Mouse (Mus musculus) cerebellum, postnatal 14 days (tissue): ENCODE measurements around the gene Pomgnt1.

Source experiments
- DNase-seq, 2 experiments: peaks; one replicate each; pipeline ENCODE4 v3.0.0; 2021; ENCODE audit warnings: mixed read lengths in 2 of 2

Gene Pomgnt1

DNA sequence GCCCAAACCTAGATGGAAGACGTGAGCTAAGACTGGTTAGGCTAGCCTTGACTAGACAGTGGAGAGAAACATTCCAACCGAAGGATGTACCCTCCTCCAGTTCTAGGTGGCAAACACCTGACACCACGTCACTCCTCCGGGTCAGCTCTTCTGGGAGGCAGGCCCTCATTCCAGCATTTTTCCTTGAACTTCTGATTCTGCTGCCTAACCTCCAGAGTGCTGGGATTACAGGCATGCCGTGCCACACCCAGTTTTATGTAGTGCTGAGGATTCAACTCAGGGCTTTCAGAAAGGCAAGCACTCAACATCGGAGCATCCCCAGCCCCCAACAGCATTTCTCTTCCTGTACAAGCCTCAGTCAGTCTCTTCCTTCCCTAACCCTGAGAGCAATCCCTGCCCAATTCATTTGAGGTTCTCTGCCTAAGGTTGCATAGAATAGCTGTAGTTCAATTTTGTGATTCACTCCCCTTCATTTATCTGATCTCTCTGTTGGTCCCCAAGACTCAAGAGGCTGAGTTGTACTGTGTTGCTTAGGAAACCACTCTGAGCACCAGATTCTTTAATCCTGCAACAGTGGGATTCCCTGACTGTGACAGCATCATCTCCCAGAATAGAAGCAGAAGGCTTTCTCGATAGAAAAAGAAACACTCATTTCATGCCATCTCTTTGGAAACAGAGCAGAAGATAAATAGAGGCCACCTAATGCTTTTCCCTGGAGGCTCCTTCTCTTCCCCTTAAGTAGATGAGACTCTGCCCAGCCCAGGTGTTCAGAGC lies 17.3 kb downstream of the Pomgnt1 start:
- DNase-seq, result no peak

DNA sequence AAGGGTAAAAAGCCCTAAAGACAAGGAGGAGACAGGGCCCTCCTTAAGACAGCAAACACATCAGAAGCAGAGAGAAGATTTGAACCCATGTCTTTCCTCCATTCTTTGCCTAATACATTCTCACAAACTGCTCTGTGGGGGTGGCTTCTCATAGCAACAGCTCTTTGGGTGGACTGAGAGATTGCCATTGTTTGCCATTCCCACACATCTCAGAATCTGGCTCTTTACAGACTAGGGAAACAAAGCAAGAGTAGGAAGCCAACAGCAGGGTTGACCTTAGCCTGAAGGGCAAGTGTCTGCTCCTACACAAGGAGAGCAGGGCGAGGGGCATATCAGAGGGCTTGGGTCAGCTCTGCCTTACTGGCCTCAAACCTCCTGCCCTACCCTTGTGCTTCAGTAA lies 18.1 kb downstream of the Pomgnt1 start:
- DNase-seq, result no peak

DNA sequence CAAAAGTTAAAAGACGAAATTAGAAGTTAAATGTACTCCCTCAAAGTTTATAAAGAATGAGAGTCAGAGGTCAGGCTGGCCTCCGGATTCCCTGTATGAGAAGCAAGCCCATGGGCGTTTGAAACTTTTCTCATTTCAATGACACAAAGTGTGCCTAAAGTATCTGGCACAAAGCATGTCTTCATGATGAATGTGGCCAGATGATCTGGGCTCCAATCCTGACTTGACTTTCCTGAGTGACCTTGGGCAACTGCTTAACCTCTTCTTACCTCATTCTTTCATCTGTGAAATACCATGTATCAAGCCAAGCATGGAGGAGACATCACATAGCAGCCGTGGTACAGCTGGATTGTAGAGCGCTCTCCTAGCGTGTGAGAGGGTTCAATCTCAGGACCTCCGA lies 18.6 kb downstream of the Pomgnt1 start:
- DNase-seq, result no peak

DNA sequence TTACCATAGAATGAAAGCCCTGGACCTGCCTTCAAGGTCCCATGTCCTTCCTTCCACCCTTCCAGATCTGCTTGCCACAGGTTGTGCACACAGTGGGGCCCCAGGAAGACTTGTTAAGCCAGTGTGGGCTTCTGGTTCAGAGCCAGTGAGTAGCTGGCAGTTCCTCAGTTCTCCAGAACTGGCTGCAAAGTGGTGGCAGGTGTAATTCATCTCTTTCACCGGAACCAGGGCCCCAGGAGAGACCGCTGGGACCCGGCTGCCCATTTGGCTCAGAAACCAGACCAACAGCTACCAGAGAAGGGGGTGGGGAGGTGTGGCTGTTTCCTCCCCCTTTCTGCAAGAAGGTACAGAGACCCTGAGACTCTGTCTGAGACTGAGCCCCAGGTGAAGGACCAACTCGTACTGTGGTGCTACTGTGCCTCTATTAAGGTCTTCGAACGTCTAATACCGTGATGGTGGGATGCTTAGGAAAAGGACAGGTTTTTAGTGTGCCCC lies 19.7 kb downstream of the Pomgnt1 start:
- peak; percentile 96 to 97 for DNase-seq

DNA sequence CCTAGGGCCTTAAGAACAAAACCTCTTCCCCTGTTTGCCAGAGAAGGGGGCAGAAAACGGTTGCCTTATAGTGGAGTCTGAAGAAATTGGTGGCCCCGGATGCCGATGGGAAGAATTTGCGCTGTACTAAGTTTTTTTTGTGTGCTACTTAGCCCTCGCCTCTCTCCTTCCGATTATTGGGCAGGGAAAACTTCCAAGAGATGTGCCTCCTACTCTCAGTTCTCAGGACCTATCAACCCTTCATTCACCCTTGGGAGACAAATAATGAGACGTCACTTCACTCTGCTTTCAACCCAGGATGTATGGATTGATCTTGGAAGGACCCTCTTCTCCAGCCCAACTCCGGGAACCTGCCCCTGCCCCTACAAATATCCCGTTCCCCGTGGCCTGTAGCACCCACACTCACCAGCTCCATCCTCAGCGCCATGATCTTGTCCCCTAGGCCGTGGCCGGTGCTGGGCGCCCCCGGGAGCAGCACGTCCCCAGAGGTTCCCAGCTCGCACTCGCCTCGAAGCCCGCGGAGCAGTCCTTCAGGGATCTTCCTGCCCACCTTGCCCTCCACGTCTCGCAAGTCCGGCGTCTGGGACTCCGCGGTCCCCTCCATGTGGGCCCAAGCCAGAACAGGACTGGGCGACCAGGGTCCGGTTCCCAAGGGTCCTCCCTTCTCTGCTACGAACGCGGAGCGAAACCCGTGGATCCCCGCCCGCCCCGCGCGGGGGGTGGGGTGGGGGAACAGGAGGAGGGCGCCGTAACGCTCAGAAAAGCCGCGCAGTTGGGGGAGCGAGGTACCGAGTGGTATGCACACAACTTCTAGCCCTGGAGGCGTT lies 20.5 kb downstream of the Pomgnt1 start:
- peak; percentile 85 to 90 for DNase-seq

DNA sequence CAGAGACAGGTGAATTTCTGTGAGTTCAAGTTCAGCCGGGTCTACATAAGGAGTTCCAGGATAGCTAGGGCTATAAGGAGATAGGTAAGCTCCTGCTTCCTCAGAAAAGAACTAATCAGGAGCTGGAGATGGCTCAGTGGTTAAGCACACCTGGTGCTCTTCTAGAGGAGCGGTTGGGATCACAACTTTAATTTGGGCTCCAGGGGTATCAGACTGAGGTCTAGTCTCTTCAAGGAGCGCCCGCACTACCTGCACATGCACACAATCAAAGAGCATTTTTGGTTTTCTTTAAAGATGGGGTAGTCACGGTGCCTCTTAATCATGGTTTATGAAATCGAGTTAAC lies 26.1 kb downstream of the Pomgnt1 start:
- DNase-seq, result no peak

DNA sequence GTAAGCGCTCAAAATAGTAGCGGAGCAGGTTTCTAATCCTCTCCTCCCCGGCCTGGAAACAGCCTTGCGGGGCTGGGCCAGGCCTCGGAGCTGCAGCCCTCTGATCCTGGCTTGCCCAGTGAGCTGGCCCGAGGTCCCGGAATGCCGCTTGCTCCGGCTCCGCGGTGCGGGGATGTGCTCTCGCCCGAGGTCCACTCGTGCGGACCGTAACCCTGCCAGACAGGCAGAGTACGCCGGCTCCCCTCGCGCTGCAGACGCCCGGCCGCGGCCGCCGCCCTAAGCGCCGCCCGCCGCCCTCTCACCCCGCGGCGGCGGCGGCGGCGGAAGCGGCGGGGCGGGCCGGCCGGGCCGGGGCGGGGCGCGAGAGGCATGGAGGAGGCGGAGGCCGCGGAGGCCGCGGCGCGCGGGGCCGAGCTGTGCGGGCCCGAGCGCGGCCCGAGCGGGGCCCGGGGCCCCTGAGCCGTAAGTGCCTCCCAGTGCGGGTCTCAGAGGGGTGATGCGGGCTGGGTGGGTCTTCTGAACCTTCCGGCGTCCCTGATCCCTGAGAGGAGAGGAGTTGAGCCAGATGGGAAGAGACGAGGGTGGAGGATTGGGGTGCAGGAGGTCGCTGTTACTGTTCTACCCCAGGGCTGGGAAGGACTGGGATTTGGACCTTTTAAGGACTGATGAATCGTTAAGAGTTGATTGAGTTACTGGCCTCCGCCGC lies 26.7 kb downstream of the Pomgnt1 start:
- DNase-seq, result peak; percentile 75 to 82

DNA sequence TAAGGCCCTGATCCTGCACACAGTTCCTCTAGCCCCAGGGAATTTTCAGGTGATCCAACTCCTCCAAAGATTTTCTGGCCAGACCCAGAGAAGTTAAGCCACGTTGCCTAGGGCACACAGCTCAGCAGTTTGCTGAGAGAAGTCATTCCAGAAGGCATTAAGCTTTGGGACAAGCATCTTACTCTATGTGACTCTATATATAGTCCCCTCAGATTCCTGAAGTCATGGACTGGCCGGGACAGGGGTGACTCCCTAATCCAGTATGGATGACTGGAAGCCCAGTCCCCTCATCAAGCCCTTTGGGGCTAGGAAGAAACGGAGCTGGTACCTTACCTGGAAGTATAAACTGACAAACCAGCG lies 27.2 kb downstream of the Pomgnt1 start:
- no peak for DNase-seq

DNA sequence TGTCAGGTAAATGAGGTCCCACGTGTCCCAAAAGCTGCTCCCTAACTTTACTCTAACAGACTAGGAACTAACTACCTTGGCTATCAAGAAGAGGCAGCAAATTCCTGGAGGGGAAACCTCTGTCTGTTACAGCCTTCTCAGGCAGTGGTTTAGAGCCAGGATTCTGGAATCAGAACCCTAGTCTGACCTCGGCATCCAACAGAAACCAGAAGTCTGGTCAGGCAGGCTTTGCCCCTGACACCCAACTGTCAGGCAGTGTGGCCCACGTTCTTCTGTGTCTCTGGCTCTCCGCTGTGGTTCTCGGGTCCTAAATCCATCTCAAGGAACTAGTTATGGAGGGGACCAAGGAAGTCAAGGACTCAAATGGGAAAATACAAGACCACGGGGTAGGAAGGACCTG lies 27.6 kb downstream of the Pomgnt1 start, which contains the start of gene Lurap1:
TSS of gene Lurap1 (minus strand) at position 101 of the 400 bp plus-strand sequence.
- no peak for DNase-seq

DNA sequence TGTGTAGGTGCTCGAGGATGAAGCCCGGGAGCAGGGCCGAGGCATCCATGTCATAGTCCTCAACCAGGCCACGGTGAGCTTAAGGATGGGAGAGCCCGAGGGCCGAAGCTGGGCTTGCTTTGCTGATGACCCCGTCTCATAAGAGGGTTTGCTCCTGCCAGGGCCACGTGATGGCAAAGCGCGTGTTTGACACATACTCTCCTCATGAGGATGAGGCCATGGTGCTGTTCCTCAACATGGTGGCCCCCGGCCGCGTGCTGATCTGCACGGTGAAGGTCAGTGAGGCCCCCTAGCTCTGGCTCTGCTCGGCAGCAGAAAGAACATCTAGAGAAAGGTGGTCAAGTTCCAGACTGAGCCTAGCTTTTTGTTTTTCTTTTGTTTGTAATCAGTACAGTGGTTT lies 29.1 kb downstream of the Pomgnt1 start:
- DNase-seq, result no peak

DNA sequence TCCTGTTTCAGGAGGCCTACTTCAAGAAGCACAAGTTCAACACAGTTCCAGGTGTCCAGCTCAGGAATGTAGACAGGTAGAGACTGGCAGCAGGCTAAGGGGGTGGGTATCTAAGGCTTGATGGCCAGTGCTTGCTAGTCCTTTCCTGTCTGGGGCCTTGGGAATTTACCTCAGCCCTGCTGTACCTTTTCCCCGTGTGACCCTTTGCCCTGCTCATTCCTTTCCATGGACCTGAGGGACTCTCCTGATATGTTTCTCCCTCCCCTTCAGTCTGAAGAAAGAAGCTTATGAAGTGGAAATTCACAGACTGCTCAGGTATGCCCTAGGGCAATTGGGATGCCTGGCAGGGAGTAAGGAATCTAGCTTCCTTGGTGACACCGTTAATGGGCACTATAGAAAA lies 34.2 kb downstream of the Pomgnt1 start:
- DNase-seq, result no peak

DNA sequence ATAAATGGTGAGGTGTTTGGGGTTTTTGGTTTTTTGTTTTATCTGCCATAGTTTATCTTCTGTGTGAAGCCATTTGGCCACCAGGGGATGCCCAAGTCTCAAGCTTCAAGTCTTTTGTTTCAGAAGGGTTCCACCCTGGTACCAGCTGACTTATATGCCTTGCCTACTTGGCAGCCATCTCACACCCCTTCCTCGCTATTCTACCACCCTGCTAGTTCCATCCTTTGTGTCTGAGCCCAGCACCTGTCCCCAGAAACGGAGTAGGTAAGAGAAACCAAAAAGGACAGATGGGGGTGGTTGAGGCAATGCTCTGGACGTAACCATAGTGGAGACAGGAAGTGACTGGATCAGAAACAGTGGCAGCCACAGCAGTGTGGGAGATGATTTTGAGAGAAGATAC lies 36.3 kb downstream of the Pomgnt1 start:
- peak; percentile 68 to 79 for DNase-seq

DNA sequence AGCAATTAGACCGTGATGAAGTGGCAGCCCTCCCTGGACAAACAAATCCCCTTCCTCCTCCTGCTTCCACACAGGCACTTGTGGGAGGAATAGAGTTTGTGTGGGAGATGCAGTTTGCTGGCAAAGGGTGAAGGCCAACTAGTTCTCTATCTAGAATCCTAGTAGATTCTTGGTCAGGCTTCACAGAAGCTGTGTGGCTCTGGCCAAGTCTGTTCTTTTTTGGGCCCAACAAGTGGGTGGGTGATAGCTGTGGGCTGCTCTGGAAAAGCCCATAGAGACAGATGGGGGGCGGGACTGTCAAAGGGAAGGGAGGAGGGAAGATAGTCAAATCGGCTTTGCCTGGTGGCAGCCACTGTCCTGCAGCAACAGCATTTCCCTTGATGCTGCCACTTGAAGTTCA lies 37.1 kb downstream of the Pomgnt1 start:
- DNase-seq, result no peak

DNA sequence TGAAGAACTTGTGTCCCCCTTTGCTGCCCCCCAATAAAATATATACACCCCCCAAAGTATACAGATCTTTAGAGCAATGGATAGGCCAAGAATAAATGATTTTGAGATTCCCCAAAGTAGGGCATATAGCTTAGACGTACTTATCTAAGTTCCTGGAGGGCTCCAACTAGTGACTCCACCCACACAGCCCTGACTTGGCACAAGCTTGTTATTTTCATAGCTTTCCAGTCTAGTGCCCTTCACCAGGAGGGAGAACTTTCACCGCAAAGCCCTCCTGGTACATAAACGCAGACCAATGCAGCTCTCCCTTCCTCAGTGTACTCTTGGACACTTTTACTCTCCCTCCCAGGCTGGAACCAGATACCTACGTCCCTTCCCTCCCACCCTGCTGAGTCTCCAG lies 38.5 kb downstream of the Pomgnt1 start:
- DNase-seq, result no peak

DNA sequence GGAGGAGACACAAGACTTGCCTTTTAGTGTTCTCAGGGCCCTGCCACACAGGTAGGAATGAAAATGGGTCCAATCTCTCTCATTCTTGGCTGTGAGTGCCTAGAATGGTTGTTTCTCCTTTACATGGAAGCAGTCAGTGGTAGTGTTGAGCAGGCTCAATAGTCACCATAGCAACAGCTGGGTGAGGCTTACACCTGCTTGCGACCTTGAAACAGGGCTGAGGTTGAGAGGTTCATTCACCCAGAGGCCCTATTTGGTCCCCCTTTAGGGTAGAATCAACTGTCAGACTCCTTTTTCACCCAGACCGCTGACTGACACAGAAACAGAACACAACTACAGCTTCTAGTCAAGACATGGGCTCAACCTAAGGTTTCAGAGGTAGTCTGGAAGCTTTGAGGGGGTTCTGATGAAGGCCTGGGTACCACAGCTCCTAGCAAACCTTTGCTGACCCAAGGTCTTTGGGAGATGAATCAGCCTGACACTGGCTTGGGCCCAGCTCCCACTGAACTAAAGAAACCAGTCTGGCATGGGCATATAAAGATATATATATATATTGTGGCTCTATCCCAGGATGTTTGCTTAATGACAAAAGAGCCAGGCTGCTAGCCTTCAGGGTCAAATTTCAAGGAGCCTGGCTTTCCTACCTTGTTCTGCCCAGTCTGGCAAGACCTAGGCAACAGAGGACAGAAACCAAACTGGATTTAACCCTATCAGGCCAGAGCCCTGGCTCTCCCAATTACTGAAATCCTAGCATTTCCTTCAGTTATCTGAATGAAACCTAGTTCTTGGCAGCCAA lies 41.3 kb downstream of the Pomgnt1 start:
- no peak for DNase-seq

DNA sequence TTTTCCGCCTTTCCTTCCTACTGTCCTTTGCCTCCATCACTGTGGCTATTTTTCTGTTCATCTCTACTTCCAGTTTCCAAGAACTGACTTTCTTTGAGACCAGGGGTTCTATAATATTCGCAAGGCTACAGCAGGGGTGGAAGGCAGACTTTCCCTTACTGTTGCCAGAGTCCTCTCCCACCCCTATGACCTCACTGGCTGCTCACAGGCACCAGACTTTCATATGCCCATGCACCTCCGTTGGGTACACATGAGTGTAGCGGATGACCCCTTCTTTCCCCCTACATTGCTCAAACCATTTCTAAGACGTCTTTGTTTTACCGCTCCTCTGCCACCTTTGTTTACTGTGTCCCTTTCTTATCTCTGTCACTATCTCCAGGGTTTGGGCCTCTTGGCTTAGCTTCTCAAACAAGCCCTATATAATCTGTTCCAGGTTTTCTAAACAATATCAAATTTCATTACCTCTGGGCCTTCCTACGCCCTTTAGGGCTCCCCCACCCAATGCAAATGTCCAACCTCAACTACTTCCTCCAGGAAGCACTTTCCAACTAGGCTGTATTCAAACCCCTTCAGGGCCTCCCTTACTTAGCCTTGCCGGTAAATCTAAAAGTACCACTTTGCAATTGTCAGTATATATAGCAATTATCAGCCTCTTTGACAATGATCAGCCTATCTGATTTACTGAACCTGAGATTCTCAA lies 42.2 kb downstream of the Pomgnt1 start:
- DNase-seq, result no peak

DNA sequence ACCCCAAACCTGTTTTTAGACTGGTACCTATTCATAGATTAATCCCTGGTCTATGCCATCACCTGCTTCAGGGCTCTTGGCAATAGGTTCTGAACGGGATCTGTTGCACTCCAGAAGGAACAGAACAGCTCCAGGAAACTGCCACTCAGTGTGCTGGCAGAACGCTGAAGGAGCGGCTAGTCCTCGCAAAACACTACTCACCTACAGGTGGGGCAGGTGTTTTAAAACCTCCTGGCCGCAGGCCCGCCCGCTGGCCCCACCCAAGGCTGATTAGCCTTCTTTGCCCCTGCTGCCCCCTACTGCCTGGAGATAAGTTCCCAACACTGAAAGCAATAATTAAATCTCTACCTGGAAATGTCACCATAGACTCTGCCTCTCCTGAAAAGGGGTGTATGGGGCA lies 43.8 kb downstream of the Pomgnt1 start, which contains the start of gene Tspan1:
TSS of gene Tspan1 (minus strand) at position 198 of the 400 bp plus-strand sequence.
- peak; percentile 60 for DNase-seq

DNA sequence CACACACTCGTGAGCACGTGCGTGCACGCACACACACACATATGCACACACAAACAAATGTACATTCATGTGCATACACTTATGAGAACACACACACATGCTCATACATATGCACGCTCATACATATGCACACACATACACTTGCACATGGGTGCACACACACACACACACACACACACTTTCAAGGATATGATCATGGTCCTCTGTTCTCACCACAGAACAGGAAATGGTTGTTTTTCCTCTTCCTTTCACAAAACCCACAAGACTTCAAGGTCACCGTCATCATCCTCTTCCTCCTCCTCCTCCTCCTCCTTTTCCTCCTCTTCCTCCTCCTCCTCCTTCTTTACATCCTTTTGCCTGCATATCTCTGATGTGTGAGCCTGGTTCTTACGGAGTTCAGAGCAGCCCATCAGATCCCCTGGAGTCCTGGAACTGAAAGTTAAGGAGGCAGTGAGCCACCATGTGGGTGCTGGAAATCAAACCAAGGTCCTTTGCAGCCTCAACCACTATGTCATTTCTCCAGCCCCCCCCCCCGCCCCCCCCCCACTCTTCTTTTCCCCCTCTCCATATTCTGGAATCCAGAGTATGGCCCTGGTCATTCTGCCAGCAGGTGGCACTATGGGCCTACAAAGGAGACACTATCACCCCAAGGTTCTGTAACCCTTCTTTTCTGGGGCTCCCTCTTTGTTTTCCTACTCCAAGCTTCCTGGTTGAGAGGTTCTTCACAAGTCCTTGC lies 45.1 kb downstream of the Pomgnt1 start:
- DNase-seq, result peak; percentile 92 to 96

DNA sequence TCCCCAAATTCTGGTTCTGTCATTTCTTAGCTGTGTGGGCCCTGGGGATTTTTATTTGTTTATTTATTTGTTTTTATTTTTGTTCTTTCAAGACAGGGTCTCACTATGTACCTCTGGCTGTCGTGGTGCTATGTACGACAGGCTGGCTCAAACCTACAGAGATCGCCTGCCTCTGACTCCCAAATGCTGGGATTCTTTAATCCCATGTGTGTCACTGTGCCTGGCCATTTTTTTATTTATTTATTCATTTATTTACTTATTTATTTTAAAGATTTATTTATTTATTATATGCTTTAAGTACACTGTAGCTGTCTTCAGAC lies 45.7 kb downstream of the Pomgnt1 start:
- DNase-seq, result no peak

DNA sequence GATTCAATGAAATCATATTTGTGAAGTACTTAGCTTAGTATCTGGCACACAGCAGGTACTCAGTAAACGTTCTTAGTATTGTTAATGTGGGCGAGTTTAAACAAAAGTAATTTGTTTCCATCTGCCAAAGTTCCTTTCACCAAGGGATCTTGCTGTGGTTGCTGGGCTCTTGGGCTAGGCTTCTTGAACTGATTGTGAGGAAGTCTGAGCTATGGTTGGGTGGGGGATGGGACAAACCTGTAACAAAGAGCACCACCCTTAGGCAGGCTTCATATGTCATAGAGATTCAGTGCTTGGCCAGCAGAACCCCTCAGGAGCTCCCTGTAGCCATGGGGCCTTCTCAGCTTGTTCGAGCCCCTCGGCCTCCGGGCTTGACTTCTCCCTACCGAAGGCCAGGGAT lies 49.4 kb downstream of the Pomgnt1 start, which contains the start of the genes 1700042G07Rik and Gm49337:
TSS of gene 1700042G07Rik (plus strand) at position 301 of the 400 bp plus-strand sequence.
TSS of gene Gm49337 (plus strand) at position 313 of the 400 bp plus-strand sequence.
- DNase-seq, result no peak

DNA sequence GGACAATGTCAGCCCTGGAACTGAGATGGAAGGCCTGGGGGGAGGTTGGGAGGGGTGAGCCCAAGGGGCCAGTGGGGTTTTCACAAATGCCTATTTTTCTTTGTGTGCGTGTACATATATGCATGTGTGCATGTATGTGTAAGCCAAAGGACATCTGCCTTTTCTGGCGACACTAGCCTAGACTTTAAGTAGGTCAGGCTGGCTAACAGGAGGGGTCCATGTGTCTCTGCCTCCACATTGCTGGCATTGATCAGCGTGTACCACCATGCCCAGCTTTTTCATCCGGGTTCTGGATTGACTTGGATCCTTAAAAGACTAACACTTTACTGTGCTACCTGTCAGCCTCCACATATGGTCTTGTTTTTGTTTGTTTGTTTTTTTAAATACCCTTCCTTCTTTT lies 50.1 kb downstream of the Pomgnt1 start:
- DNase-seq, result peak; percentile 40 to 49
